Mouse (Mus musculus) C2C12 (cell line): ENCODE data around the gene Vipr1.

Experiments
- CEBPB ChIP-seq: IDR thresholded peaks from one replicate; pipeline ENCODE4 v1.6.1; 2011; ENCODE audit warnings: low read depth, mild to moderate bottlenecking, control low read depth, moderate library complexity
- CTCF ChIP-seq: IDR thresholded peaks from one replicate; pipeline ENCODE4 v1.5.1; 2011; ENCODE audit not compliant: control insufficient read depth, insufficient read depth, insufficient read length
- FOSL1 ChIP-seq: IDR thresholded peaks from one replicate; pipeline ENCODE4 v1.8.0; 2011; ENCODE audit warnings: mild to moderate bottlenecking, low read length; ENCODE audit not compliant: poor library complexity, insufficient read depth, severe bottlenecking
- MAX ChIP-seq: IDR thresholded peaks from one replicate; pipeline ENCODE4 v1.6.1; 2011; ENCODE audit warnings: mild to moderate bottlenecking, control low read depth
- MYOD1 ChIP-seq: IDR thresholded peaks from one replicate; pipeline ENCODE4 v1.6.1; 2011; ENCODE audit warnings: low read depth; ENCODE audit not compliant: control insufficient read depth, insufficient read length
- MYOG ChIP-seq: IDR thresholded peaks from one replicate; pipeline ENCODE4 v1.6.1; 2011; ENCODE audit not compliant: control insufficient read depth, insufficient read length; ENCODE audit errors: extremely low read depth
- USF1 ChIP-seq: IDR thresholded peaks from one replicate; pipeline ENCODE4 v1.6.1; 2011; ENCODE audit warnings: low read depth, mild to moderate bottlenecking, control low read depth, moderate library complexity

- TF ChIP-seq CTCF (no peak), USF1 (no peak), MYOG (no peak), MAX (no peak), CEBPB (no peak), MYOD1 (no peak), FOSL1 (no peak)
Measured at GRCm38 (mm10) chr9:121616471-121616870, 26.0 kb upstream of the Vipr1 start.
